Mouse (Mus musculus): ENCODE data around the gene Socs5. TPM values are rescaled to one million over a fixed set of nuclear protein-coding genes. Genes with fewer than 3 reads are reported as not detected.

The Socs5 gene
- polyA plus RNA-seq, 1 experiment = not detected

GRCm38 (mm10) chr17:87146415-87147021, 39.0 kb downstream of the Socs5 start:
- Histone ChIP-seq H3K4me3 (ENCODE audit: insufficient read depth, low read depth, low read length) (no peak overlapping the region), H3K27ac (ENCODE audit: insufficient read depth, low read depth, low read length) (no peak overlapping the region), H3K4me1 (ENCODE audit: control insufficient read depth, insufficient read depth, low read length) (no peaks in the 10 kb centered on the region)
- TF ChIP-seq POLR2A (IDR thresholded peaks at IDR 0.05; ENCODE audit: insufficient read depth, low read depth, low read length) (no peak), CTCF (IDR thresholded peaks at IDR 0.05; ENCODE audit: insufficient read depth, low read depth, low read length) (no peak)
- 83% methylated on average over 8 of the region's 8 CpGs for WGBS

- 93% methylated on average over 12 of the region's 12 CpGs for WGBS
- no peak overlapping the region for H3K27ac ChIP-seq (ENCODE audit: insufficient read depth, low read depth, low read length)
- TF ChIP-seq CTCF (IDR thresholded peaks at IDR 0.05; ENCODE audit: insufficient read depth, low read depth, low read length) (no peak), POLR2A (IDR thresholded peaks at IDR 0.05; ENCODE audit: insufficient read depth, low read depth, low read length) (no peak)
- H3K4me3 ChIP-seq (ENCODE audit: insufficient read depth, low read depth, low read length) = no peak overlapping the region
- H3K4me1 ChIP-seq (ENCODE audit: control insufficient read depth, insufficient read depth, low read length) = no peaks in the 10 kb centered on the region
These were observed 42.3 kb downstream of the Socs5 start for GRCm38 (mm10) chr17:87149762-87150161.

- no peak overlapping the region for H3K27ac ChIP-seq (ENCODE audit: insufficient read depth, low read depth, low read length)
- H3K4me3 ChIP-seq (ENCODE audit: insufficient read depth, low read depth, low read length) = no peak overlapping the region
- TF ChIP-seq POLR2A (IDR thresholded peaks at IDR 0.05; ENCODE audit: insufficient read depth, low read depth, low read length) (no peak), CTCF (IDR thresholded peaks at IDR 0.05; ENCODE audit: insufficient read depth, low read depth, low read length) (no peak)
- H3K4me1 ChIP-seq (ENCODE audit: control insufficient read depth, insufficient read depth, low read length) = no peaks in the 10 kb centered on the region
- WGBS = 61% methylated on average over 5 of the region's 5 CpGs
These were observed 45.5 kb downstream of the Socs5 start for GRCm38 (mm10) chr17:87152984-87153383.

GRCm38 (mm10) chr17:87155664-87156063, 48.2 kb downstream of the Socs5 start:
- no peak overlapping the region for H3K27ac ChIP-seq (ENCODE audit: insufficient read depth, low read depth, low read length)
- H3K4me3 ChIP-seq (ENCODE audit: insufficient read depth, low read depth, low read length) = no peak overlapping the region
- H3K4me1 ChIP-seq (ENCODE audit: control insufficient read depth, insufficient read depth, low read length) = no peaks in the 10 kb centered on the region
- WGBS = 81% methylated on average over 3 of the region's 3 CpGs
- TF ChIP-seq CTCF (IDR thresholded peaks at IDR 0.05; ENCODE audit: insufficient read depth, low read depth, low read length) (no peak), POLR2A (IDR thresholded peaks at IDR 0.05; ENCODE audit: insufficient read depth, low read depth, low read length) (no peak)

GRCm38 (mm10) chr17:87157739-87158138, 50.3 kb downstream of the Socs5 start:
- peaks cover 4% of the 10 kb centered on the region; the same call in 1 of the 2 replicates for H3K4me1 ChIP-seq (ENCODE audit: control insufficient read depth, insufficient read depth, low read length)

GRCm38 (mm10) chr17:87158597-87158996, 51.1 kb downstream of the Socs5 start:
- WGBS = 97% methylated on average over 14 of the region's 14 CpGs
- Histone ChIP-seq H3K4me3 (ENCODE audit: insufficient read depth, low read depth, low read length) (no peak overlapping the region), H3K27ac (ENCODE audit: insufficient read depth, low read depth, low read length) (no peak overlapping the region), H3K4me1 (ENCODE audit: control insufficient read depth, insufficient read depth, low read length) (peaks cover 4% of the 10 kb centered on the region; the same call in 1 of the 2 replicates)
- TF ChIP-seq POLR2A (IDR thresholded peaks at IDR 0.05; ENCODE audit: insufficient read depth, low read depth, low read length) (no peak), CTCF (IDR thresholded peaks at IDR 0.05; ENCODE audit: insufficient read depth, low read depth, low read length) (no peak)

More at GRCm38 (mm10) chr17:87157739-87158138, 50.3 kb downstream of the Socs5 start:
- WGBS = 81% methylated on average over 13 of the region's 13 CpGs
- H3K4me3 ChIP-seq (ENCODE audit: insufficient read depth, low read depth, low read length) = no peak overlapping the region
- H3K27ac ChIP-seq (ENCODE audit: insufficient read depth, low read depth, low read length) = no peak overlapping the region
- no peak for TF ChIP-seq POLR2A (IDR thresholded peaks at IDR 0.05; ENCODE audit: insufficient read depth, low read depth, low read length)
- no peak for TF ChIP-seq CTCF (IDR thresholded peaks at IDR 0.05; ENCODE audit: insufficient read depth, low read depth, low read length)

GRCm38 (mm10) chr17:87160270-87160669, 52.8 kb downstream of the Socs5 start:
- H3K27ac ChIP-seq (ENCODE audit: insufficient read depth, low read depth, low read length) = no peak overlapping the region
- TF ChIP-seq POLR2A (IDR thresholded peaks at IDR 0.05; ENCODE audit: insufficient read depth, low read depth, low read length) = no peak
- TF ChIP-seq CTCF (IDR thresholded peaks at IDR 0.05; ENCODE audit: insufficient read depth, low read depth, low read length) = no peak
- 82% methylated on average over 3 of the region's 3 CpGs for WGBS

GRCm38 (mm10) chr17:87164312-87164922, 56.9 kb downstream of the Socs5 start:
- TF ChIP-seq POLR2A (IDR thresholded peaks at IDR 0.05; ENCODE audit: insufficient read depth, low read depth, low read length) (no peak), CTCF (IDR thresholded peaks at IDR 0.05; ENCODE audit: insufficient read depth, low read depth, low read length) (no peak)
- Histone ChIP-seq H3K4me1 (ENCODE audit: control insufficient read depth, insufficient read depth, low read length) (peaks cover 9% of the 10 kb centered on the region; the same call in 1 of the 2 replicates), H3K27ac (ENCODE audit: insufficient read depth, low read depth, low read length) (no peak overlapping the region), H3K4me3 (ENCODE audit: insufficient read depth, low read depth, low read length) (no peak overlapping the region)
- 83% methylated on average over 7 of the region's 7 CpGs for WGBS

More at GRCm38 (mm10) chr17:87160270-87160669, 52.8 kb downstream of the Socs5 start:
- Histone ChIP-seq H3K4me3 (ENCODE audit: insufficient read depth, low read depth, low read length) (no peak overlapping the region), H3K4me1 (ENCODE audit: control insufficient read depth, insufficient read depth, low read length) (peaks cover 4% of the 10 kb centered on the region; the same call in 1 of the 2 replicates)

- no peak overlapping the region for H3K4me3 ChIP-seq (ENCODE audit: insufficient read depth, low read depth, low read length)
- 82% methylated on average over 5 of the region's 5 CpGs for WGBS
- H3K27ac ChIP-seq (ENCODE audit: insufficient read depth, low read depth, low read length) = no peak overlapping the region
- TF ChIP-seq POLR2A (IDR thresholded peaks at IDR 0.05; ENCODE audit: insufficient read depth, low read depth, low read length) = no peak
- TF ChIP-seq CTCF (IDR thresholded peaks at IDR 0.05; ENCODE audit: insufficient read depth, low read depth, low read length) = no peak
- 0 out of 2 replicates have a peak, but pooled peaks cover 10% of the 10 kb centered on the region for H3K4me1 ChIP-seq (ENCODE audit: control insufficient read depth, insufficient read depth, low read length)
These were observed 59.9 kb downstream of the Socs5 start for GRCm38 (mm10) chr17:87167407-87167806.
